Mouse (Mus musculus) lung, embryonic 14.5 days (tissue): Measurements from ENCODE around the gene Kcnj1. TPM values are rescaled to one million over a fixed set of nuclear protein-coding genes. Genes with fewer than 3 reads are reported as not detected.

Experiments used
- ATAC-seq: fragments of 200-750 bp; cut with Nextera tagmentation; 2 replicates; pipeline ENCODE4 v1.8.0; 2017; ENCODE audit warnings: mild to moderate bottlenecking, moderate TSS enrichment, moderate library complexity; ENCODE audit not compliant: insufficient read depth
- DNase-seq: peaks from one replicate; pipeline ENCODE4 v3.0.0-alpha.2; 2015
- H3K27ac ChIP-seq: fragments of 300-500 bp; sonication (generic); 2 replicates; pipeline ENCODE4 v1.5.1; 2014; ENCODE audit warnings: low read depth, mild to moderate bottlenecking, moderate library complexity
- H3K27me3 ChIP-seq: fragments of 300-500 bp; sonication (generic); 2 replicates; pipeline ENCODE4 v1.6.1; 2014; ENCODE audit warnings: low read length, control low read depth; ENCODE audit not compliant: insufficient read depth
- H3K36me3 ChIP-seq: fragments of 300-500 bp; sonication (generic); 2 replicates; pipeline ENCODE4 v1.6.1; 2014; ENCODE audit warnings: control low read depth; ENCODE audit not compliant: insufficient read depth
- H3K4me1 ChIP-seq: fragments of 300-500 bp; sonication (generic); 2 replicates; pipeline ENCODE4 v1.6.1; 2014; ENCODE audit warnings: antibody characterized with exemption, control low read depth; ENCODE audit not compliant: insufficient read depth
- H3K4me2 ChIP-seq: fragments of 300-500 bp; sonication (generic); 2 replicates; pipeline ENCODE4 v1.6.1; 2014; ENCODE audit warnings: mild to moderate bottlenecking
- H3K4me3 ChIP-seq: fragments of 300-500 bp; sonication (generic); 2 replicates; pipeline ENCODE4 v1.5.1; 2014; ENCODE audit warnings: low read depth, low read length
- H3K9ac ChIP-seq: fragments of 300-500 bp; sonication (generic); 2 replicates; pipeline ENCODE4 v1.6.1; 2014
- H3K9me3 ChIP-seq: fragments of 300-500 bp; sonication (generic); 2 replicates; pipeline ENCODE4 v1.6.1; 2016; ENCODE audit warnings: low read depth, low read length, control low read depth
- CTCF ChIP-seq: IDR thresholded peaks from 2 replicates; pipeline ENCODE4 v1.5.1; 2016; ENCODE audit warnings: antibody characterized with exemption, low read depth
- WGBS: fragments of 180-500 bp; shearing (Covaris S2); extraction: QIAGEN DNeasy Blood & Tissue Kit; methylation state at CpG from one replicate; pipeline ENCODE4 v1.1.7; 2014; 5-methylcytosine and 5-hydroxymethylcytosine counted together
- polyA plus RNA-seq: library from polyadenylated mRNA; unstranded; fragments of >200 nt; fragmentation: Nextera tagmentation; extraction: Ambion mirVana; gene quantifications from 2 replicates; pipeline ENCODE4 v1.2.1, GENCODE M21; 2014

The Kcnj1 gene
- polyA plus RNA-seq, 1 experiment from 2014 or later = not detected

DNA sequence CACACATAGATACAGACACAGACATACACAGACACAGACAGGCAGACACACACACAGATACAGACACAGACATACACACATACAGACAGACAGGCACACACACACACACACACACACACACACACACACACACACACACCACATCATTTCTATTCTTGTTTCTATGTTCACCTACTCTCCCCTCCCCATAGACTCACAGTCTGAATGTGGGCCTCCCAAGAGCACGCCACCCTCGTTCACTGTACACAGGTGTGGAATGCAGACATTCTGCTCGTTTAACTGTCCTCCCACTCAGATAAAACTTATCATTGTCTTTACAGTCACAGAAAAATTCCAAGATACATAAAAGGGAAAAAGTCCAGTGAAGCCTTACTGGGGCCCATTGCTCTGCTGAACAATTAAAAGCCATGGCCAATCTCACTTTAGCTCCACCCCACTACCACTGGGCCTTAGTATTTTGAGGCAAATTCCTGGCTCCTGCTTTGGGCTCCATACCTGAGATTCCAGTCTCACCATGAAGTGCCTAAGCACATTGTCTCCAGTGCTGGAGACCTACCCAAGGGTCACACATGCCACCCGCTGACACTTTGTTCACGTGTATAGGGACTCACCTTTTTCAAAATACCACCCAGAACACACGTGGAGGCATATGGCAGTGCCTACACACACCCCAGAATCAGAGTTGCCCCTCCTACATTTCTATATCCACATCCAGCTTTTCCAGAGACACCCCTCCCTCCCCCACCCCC, 72.3 kb downstream of the Kcnj1 start:
- 58% methylated on average over 6 of the region's 6 CpGs for WGBS
- ATAC-seq (peak; percentile 53), DNase-seq (peak; percentile 50)
- Histone ChIP-seq H3K4me3 (no peak overlapping the region), H3K4me1 (no peaks in the 10 kb centered on the region), H3K4me2 (no peak overlapping the region), H3K9ac (no peak overlapping the region), H3K27me3 (no peaks in the 10 kb centered on the region), H3K27ac (peak overlapping the region; percentile 81), H3K36me3 (0 out of 2 replicates have a peak, but pooled peaks cover 7% of the 10 kb centered on the region), H3K9me3 (peaks cover 3% of the 10 kb centered on the region; the same call in 1 of the 2 replicates)
- TF ChIP-seq CTCF = no peak

DNA sequence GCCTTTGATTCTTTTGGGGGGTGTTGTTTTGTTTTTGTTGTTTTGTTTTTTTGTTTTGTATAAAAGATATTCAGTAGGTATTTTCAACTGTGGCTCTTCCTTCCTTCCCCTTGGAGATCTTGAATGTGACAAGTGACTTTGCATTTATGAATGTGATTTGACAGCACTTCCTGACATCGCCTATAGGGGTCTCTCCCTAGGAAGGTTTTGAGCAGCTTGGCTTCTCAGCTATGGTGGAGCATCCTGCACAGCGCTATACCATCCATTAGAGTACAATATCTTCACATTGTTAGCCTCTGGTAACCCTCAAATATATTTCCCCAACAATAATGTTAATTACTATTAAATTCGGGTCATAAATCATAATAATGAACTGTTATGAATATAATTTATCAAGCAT, 73.5 kb downstream of the Kcnj1 start:
- Histone ChIP-seq H3K27ac (no peak overlapping the region), H3K36me3 (0 out of 2 replicates have a peak, but pooled peaks cover 7% of the 10 kb centered on the region), H3K9me3 (peaks cover 3% of the 10 kb centered on the region; the same call in 1 of the 2 replicates), H3K9ac (no peak overlapping the region), H3K4me1 (no peaks in the 10 kb centered on the region), H3K4me2 (no peak overlapping the region), H3K4me3 (no peak overlapping the region), H3K27me3 (no peaks in the 10 kb centered on the region)
- WGBS = 47% methylated on average over 3 of the region's 3 CpGs
- DNase-seq (peak; percentile 66), ATAC-seq (peak; percentile 57; the same call in 1 of the 2 replicates)
- TF ChIP-seq CTCF = peak; percentile 65

DNA sequence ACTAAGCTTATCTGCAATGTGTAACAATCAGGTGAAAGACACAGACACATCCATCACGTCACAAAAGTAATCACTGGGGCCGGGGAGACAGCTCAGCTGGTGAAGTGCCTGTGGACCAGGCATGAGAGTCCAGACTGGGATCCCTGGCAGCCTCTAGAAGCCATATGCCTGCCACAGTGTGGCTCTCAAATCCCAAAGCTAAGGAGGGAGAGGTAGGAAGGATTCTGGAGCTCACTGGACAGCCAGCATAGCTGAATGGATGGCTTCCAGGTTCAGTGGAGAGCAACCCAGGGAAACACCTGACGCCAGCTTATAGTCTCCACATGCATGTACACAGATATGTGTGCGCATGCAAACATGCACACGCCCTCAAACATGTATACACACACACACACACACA, 76.5 kb downstream of the Kcnj1 start:
- H3K9me3 ChIP-seq = no peaks in the 10 kb centered on the region
- ATAC-seq = no peak
- no peak for TF ChIP-seq CTCF
- H3K4me2 ChIP-seq = no peak overlapping the region
- no peaks in the 10 kb centered on the region for H3K27me3 ChIP-seq
- no peak overlapping the region for H3K27ac ChIP-seq
- 73% methylated on average over 5 of the region's 5 CpGs for WGBS
- H3K9ac ChIP-seq = no peak overlapping the region
- no peaks in the 10 kb centered on the region for H3K4me1 ChIP-seq
- H3K36me3 ChIP-seq = 0 out of 2 replicates have a peak, but pooled peaks cover 4% of the 10 kb centered on the region
- DNase-seq = no peak
- no peak overlapping the region for H3K4me3 ChIP-seq

Other genes starting within 250 kb of the Kcnj1 start
- gene Kcnj5, start 28.1 kb upstream of the Kcnj1 start, polyA plus RNA-seq = 0.32 and 0.99 TPM in 2 replicates
- gene Fli1, start 170.4 kb downstream of the Kcnj1 start, polyA plus RNA-seq = 35.7 and 37.8 TPM in 2 replicates